Mouse (Mus musculus) hindbrain, embryonic 11.5 days (tissue): ENCODE measurements at regions not wholly inside any gene's neighbourhood (a gene's known extent, or its start where the extent isn't known, plus 50 kb on each side); places are given as distances from the start of the nearest gene placed in this dataset.

ENCODE experiments used
- ATAC-seq: fragments of 200-750 bp; cut with Nextera tagmentation; 2 replicates; pipeline ENCODE4 v1.8.0; 2017; ENCODE audit warnings: mild to moderate bottlenecking, moderate TSS enrichment, moderate library complexity; ENCODE audit not compliant: low FRiP score
- DNase-seq: peaks from one replicate; pipeline ENCODE4 v3.0.0-alpha.2; 2015; ENCODE audit warnings: low spot score
- H3K27ac ChIP-seq: fragments of 300-500 bp; sonication (generic); 2 replicates; pipeline ENCODE4 v1.5.1; 2014; ENCODE audit warnings: mild to moderate bottlenecking, low read depth, low read length
- H3K27me3 ChIP-seq: fragments of 300-500 bp; sonication (generic); 2 replicates; pipeline ENCODE4 v1.6.1; 2014; ENCODE audit warnings: mild to moderate bottlenecking, low read length, moderate library complexity, mixed read lengths; ENCODE audit not compliant: control insufficient read depth, insufficient read depth
- H3K36me3 ChIP-seq: fragments of 300-500 bp; sonication (generic); 2 replicates; pipeline ENCODE4 v1.6.1; 2014; ENCODE audit warnings: mild to moderate bottlenecking, low read length, moderate library complexity, mixed read lengths; ENCODE audit not compliant: control insufficient read depth, insufficient read depth
- H3K4me1 ChIP-seq: fragments of 300-500 bp; sonication (generic); replicated peaks from 2 replicates; pipeline ENCODE4 v1.6.1; 2014; ENCODE audit warnings: low read length, mixed read lengths; ENCODE audit not compliant: control insufficient read depth, insufficient read depth
- H3K4me2 ChIP-seq: fragments of 300-500 bp; sonication (generic); replicated peaks from 2 replicates; pipeline ENCODE4 v1.6.1; 2014; ENCODE audit warnings: mild to moderate bottlenecking, low read depth, low read length
- H3K4me3 ChIP-seq: fragments of 300-500 bp; sonication (generic); 2 replicates; pipeline ENCODE4 v1.5.1; 2014; ENCODE audit warnings: low read depth, low read length
- H3K9ac ChIP-seq: fragments of 300-500 bp; sonication (generic); 2 replicates; pipeline ENCODE4 v1.6.1; 2014; ENCODE audit warnings: low read depth, low read length
- H3K9me3 ChIP-seq: fragments of 300-500 bp; sonication (generic); 2 replicates; pipeline ENCODE4 v1.6.1; 2016; ENCODE audit warnings: low read length; ENCODE audit not compliant: control insufficient read depth
- WGBS: fragments of 180-500 bp; shearing (Covaris S2); extraction: QIAGEN DNeasy Blood & Tissue Kit; methylation state at CpG from one replicate; pipeline ENCODE4 v1.1.7; 2014; 5-methylcytosine and 5-hydroxymethylcytosine counted together

DNA sequence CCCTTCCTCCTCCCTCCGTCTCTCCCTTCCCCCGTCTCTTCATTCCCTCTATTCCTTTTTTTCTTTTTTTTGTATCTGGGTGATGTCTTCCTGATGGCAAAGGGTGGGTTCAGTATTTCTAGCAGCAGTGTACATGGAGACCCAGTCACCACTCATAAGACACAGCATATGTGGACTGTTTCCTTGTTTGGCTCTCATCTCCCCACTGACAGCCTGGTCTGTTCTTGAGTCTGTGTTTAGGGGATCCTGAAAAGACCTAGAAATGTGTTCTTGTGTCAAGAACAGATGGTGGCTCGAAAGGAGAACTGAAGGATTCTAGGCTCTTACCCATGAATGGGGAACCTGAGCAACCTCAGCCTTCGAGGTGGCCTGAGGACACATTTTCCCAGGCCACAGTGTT lies 124.0 kb upstream of the Clnk start:
- DNase-seq (no peak), ATAC-seq (no peak)
- Histone ChIP-seq H3K27me3 (no peaks in the 10 kb centered on the region), H3K4me2 (no peak overlapping the region), H3K27ac (no peak overlapping the region), H3K36me3 (no peaks in the 10 kb centered on the region), H3K9ac (no peak overlapping the region), H3K4me3 (no peak overlapping the region), H3K4me1 (no peaks in the 10 kb centered on the region), H3K9me3 (no peaks in the 10 kb centered on the region)
- WGBS, result 84% methylated on average over 4 of the region's 4 CpGs

DNA sequence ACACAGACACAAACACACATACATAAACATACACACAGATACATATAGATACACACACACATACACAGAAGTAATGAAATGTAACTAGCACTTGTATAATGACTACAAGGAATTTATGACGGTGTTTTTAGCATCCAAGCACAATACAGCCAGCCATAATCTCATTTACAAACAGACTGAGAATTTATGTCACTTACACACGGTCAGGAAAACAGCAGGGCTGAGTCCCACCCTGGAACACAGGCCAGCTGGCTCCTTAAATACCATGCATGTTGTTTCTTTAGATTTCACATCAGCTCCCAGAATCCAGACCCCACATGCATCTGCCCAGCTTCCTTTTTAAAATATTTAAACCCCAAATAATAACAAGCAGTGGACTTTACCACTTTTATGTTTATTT lies 123.1 kb upstream of the Clnk start:
- no peaks in the 10 kb centered on the region for H3K4me1 ChIP-seq
- H3K9ac ChIP-seq, result no peak overlapping the region
- no peaks in the 10 kb centered on the region for H3K27me3 ChIP-seq
- no peak overlapping the region for H3K4me3 ChIP-seq
- H3K4me2 ChIP-seq, result no peak overlapping the region
- no peaks in the 10 kb centered on the region for H3K9me3 ChIP-seq
- WGBS, result 70% methylated on average over 2 of the region's 2 CpGs
- DNase-seq (no peak), ATAC-seq (no peak)
- no peak overlapping the region for H3K27ac ChIP-seq
- H3K36me3 ChIP-seq, result no peaks in the 10 kb centered on the region

DNA sequence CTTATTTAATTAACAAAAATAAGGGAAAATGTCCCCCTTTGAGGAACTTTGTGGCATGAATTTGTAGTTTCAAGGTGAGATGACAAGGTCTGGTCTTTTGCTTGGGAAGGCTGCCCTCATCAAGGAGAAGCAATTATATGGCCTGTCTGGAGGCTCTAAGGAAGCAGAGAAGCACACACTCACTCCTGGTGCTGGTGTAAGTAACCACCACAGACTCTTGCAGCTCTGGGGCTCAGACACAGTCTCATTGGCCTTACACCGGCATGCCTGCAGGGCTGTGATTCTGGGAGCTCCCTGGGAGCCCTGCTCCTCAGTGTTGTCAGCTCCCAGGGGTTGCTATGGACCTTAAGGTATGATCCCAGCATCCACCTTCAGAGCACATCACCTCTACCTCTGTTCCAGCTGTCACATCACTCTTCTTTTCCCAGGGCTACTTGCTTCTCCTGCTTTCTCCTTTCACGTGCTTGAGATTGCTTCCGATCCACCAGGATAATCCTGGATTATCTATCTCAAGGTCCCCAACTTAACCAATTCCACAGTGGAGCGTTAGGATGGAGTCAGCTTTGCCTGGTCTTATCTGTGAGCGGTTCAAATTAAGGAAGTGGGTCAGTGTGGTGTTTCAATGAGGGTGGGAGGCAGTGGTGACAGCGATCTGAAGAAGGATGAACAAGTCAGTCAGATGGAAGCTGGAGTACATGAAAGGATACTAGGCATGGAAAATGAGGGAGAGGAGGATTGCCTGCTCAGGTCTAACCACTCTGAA lies 96.0 kb upstream of the Clnk start:
- no peak overlapping the region for H3K4me2 ChIP-seq
- WGBS, result 81% methylated on average over 6 of the region's 6 CpGs
- H3K9ac ChIP-seq, result no peak overlapping the region
- no peaks in the 10 kb centered on the region for H3K9me3 ChIP-seq
- H3K27ac ChIP-seq, result no peak overlapping the region
- H3K4me1 ChIP-seq, result no peaks in the 10 kb centered on the region
- ATAC-seq (no peak), DNase-seq (no peak)
- no peaks in the 10 kb centered on the region for H3K27me3 ChIP-seq
- no peaks in the 10 kb centered on the region for H3K36me3 ChIP-seq
- no peak overlapping the region for H3K4me3 ChIP-seq

DNA sequence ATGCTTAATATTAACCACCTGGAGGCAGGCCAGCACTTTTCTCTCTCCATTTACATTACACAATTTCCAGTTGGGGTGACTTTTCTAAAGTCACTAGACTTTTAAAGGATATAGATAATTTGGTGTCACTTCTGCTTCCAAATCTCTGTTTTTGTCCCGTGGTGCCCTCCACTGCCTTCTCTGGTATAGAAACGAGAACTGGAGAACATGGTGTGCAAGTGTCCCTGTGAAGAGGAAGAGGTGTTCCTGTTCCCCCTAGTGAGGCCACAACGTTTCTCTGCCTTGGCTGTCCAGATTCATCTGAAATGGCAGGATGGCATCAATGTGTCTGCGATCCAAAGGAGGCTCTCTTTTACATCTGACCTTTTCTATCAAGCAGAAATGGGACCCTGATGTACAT lies 93.9 kb upstream of the Clnk start:
- no peaks in the 10 kb centered on the region for H3K36me3 ChIP-seq
- H3K9me3 ChIP-seq, result no peaks in the 10 kb centered on the region
- H3K27ac ChIP-seq, result no peak overlapping the region
- no peak overlapping the region for H3K4me3 ChIP-seq
- H3K4me1 ChIP-seq, result no peaks in the 10 kb centered on the region
- no peak for DNase-seq
- no peaks in the 10 kb centered on the region for H3K27me3 ChIP-seq
- ATAC-seq, result no peak
- no peak overlapping the region for H3K4me2 ChIP-seq
- 86% methylated on average over 4 of the region's 4 CpGs for WGBS
- H3K9ac ChIP-seq, result no peak overlapping the region

DNA sequence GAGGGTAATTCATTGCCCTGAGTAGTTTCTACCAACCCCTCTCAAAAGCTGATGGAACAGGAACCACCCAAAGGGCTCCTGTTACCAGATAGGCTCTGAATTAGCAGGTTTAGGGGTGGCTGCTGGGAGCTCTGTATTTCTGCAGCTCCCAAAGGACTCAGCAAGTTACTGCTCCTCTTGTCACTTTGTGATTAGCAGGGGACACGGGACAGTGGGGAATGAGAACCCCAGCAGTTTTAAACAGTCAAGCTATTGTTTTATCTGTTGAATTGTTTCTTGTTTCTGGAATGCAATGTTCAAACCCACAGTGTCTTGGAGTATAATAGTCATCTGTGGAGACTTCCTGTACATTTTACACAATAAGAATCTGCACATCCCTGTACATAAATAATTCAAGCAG lies 90.4 kb upstream of the Clnk start:
- H3K4me2 ChIP-seq, result no peak overlapping the region
- WGBS, result 50% methylated on average over 1 of the region's 1 CpGs
- ATAC-seq, result no peak

DNA sequence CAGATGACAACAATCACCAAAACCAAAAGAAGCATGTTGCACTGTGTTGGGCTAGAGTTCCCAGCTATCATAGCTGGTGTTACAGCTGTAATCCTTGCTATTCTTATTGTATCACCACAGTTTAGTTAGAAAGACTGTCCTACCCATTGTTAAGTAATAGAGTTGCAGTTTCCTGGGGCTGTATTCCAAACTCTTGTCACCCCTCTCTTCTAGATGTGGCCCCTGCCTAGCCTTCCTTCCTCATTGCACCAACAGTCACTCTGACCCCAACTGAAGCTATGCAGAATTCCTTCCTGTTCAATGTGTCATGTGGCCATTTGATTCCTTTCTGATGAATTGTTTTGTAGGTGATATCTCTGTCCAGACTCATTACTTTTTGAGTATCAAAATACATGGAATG lies 87.8 kb upstream of the Clnk start:
- Histone ChIP-seq H3K36me3 (no peaks in the 10 kb centered on the region), H3K9ac (no peak overlapping the region), H3K4me1 (no peaks in the 10 kb centered on the region), H3K4me3 (no peak overlapping the region), H3K4me2 (no peak overlapping the region), H3K27me3 (no peaks in the 10 kb centered on the region), H3K27ac (no peak overlapping the region), H3K9me3 (no peaks in the 10 kb centered on the region)
- no peak for DNase-seq
- ATAC-seq, result no peak

More for the DNA sequence above, 90.4 kb upstream of the Clnk start:
- no peak for DNase-seq
- Histone ChIP-seq H3K9me3 (no peaks in the 10 kb centered on the region), H3K9ac (no peak overlapping the region), H3K4me3 (no peak overlapping the region), H3K27me3 (no peaks in the 10 kb centered on the region), H3K27ac (no peak overlapping the region), H3K4me1 (no peaks in the 10 kb centered on the region), H3K36me3 (no peaks in the 10 kb centered on the region)

DNA sequence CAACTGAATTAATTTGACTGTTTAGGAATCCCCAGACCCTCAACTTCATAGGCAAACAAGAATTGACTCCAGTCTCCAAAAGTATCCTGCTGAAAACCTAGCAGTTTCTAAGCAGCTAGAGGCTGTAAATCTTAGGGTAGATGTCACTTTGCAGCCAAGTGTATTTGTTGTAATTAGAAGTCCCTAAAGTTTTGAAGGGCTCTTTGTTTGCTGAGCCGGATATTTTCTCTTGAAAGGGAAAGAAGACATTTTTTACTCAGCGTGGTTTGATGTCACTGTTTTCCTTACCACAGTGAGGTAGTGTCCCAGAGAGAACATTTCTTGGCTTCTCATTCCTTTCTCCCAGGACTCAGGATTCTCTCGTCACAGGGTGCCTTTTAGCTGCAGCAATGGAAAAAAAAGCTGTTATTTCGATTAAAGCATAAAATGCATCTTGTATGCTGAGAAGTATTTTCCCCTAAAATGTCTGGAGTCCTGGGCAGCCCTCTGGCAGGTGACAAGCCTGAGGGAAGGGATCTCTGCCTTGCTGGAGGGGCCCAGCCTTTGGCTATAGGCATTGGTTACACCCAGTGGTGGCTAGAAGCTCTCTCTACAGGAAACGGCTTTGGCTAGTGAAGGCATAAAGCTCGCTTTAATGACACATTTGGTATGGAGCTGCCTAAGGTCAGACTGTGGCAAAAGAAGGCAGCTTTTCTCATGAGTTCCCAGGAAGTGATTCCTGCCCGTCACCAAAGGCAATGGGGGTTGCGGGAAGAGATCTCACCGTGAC lies 74.1 kb upstream of the Clnk start:
- Histone ChIP-seq H3K4me3 (no peak overlapping the region), H3K36me3 (no peaks in the 10 kb centered on the region), H3K9me3 (no peaks in the 10 kb centered on the region), H3K9ac (no peak overlapping the region), H3K4me2 (no peak overlapping the region), H3K4me1 (no peaks in the 10 kb centered on the region), H3K27me3 (no peaks in the 10 kb centered on the region), H3K27ac (no peak overlapping the region)
- no peak for DNase-seq
- 69% methylated on average over 9 of the region's 9 CpGs for WGBS
- ATAC-seq, result no peak

DNA sequence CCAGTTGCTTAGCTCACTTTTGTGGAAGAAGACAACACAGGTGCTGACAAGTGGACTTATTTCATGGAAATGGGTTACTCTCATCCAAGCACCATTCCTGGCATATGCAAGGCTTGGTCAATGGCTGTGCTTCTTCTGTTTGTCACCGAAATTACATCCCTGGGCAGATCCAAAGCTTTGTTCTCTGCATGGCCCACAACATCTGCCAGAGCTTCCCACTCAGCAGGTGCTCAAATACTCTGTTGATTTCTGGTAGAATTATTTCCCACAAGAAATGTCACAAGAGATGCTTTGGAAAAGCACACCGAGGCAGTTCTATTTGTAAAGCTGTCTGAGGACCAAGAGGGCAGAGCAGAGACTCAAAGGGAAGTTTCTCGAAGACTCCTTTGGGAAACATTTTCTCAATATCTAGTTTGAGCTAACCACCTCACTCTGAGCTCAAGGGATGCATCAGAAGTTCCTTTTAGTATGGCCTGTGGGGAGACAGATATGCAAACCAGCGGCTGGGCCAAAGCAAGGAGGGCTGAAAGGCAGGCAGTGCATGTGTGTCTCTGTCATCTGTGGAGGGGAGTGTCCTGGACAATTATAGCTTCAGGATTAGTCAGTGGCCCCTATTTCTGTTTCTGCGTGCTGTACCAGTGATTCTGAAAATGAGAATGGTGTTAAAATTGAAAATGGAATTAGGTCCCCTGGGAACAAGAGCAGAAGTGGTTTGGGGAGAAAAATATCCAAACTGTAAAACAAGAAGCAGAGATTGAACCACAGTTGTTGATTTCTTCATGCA lies 69.5 kb upstream of the Clnk start:
- H3K27ac ChIP-seq, result no peak overlapping the region
- H3K36me3 ChIP-seq, result no peaks in the 10 kb centered on the region
- no peaks in the 10 kb centered on the region for H3K27me3 ChIP-seq
- H3K9ac ChIP-seq, result no peak overlapping the region
- whole genome bisulfite sequencing, result 86% methylated on average over 5 of the region's 5 CpGs
- no peak for DNase-seq
- no peak overlapping the region for H3K4me2 ChIP-seq
- ATAC-seq, result no peak
- no peaks in the 10 kb centered on the region for H3K9me3 ChIP-seq
- H3K4me1 ChIP-seq, result no peaks in the 10 kb centered on the region
- H3K4me3 ChIP-seq, result no peak overlapping the region
